Mouse (Mus musculus): Measurements from ENCODE around the gene Fam20b. TPM values are rescaled to one million over a fixed set of nuclear protein-coding genes. Genes with fewer than 3 reads are reported as not detected.

The Fam20b gene
- polyA plus RNA-seq, 1 experiment from 2014 or later: 19.9 TPM

GRCm38 (mm10) chr1:156749136-156749535 lies 30.2 kb upstream of the Fam20b start:
- H3K27me3 ChIP-seq (ENCODE audit: insufficient read depth, poor library complexity, severe bottlenecking): no peaks in the 10 kb centered on the region
- no peak overlapping the region for H3K27ac ChIP-seq
- peaks cover 68% of the 10 kb centered on the region for H3K4me1 ChIP-seq (replicated peaks)
- H3K9me3 ChIP-seq: no peaks in the 10 kb centered on the region
- H3K4me3 ChIP-seq: no peak overlapping the region
- no peaks in the 10 kb centered on the region for H3K36me3 ChIP-seq
- no peak for DNase-seq (ENCODE audit: low spot score)

DNA sequence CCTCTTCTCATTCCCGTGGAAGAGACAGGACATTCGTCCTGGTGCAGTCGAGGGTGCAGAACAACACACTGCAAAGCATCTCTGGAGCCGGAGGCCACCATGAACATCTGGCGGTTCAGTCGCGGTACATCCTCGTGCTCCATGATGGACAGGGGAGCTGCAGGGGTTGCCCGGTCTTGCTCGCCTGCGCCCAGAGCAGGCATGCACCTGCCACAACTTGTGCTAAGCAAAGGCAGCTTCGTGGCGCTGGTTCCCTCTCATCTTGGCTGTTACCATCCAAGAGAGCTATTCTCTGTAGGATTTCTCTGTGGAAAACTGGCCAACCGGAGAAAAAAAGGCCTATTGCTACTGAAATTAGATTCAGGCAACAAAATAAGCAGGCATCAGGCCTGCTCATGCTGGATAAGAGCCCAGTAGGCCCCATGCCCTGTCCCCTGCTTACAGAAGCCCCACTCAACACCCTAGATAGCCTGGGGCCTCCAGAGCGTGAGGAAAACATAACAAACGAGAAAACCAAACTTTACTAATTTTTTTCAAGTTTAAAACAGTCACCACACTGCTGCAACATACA lies 29.6 kb upstream of the Fam20b start:
- DNase-seq (ENCODE audit: low spot score): no peak
- Histone ChIP-seq H3K4me1 (replicated peaks) (peaks cover 62% of the 10 kb centered on the region), H3K27me3 (ENCODE audit: insufficient read depth, poor library complexity, severe bottlenecking) (no peaks in the 10 kb centered on the region), H3K36me3 (no peaks in the 10 kb centered on the region), H3K4me3 (no peak overlapping the region), H3K27ac (peak overlapping the region; percentile 69), H3K9me3 (no peaks in the 10 kb centered on the region)
- WGBS: 80% methylated on average over 16 of the region's 16 CpGs

- H3K27me3 ChIP-seq (ENCODE audit: insufficient read depth, poor library complexity, severe bottlenecking): no peaks in the 10 kb centered on the region
- H3K4me3 ChIP-seq: no peak overlapping the region
- H3K36me3 ChIP-seq: no peaks in the 10 kb centered on the region
- peak overlapping the region; percentile 56 for H3K27ac ChIP-seq
- H3K9me3 ChIP-seq: no peaks in the 10 kb centered on the region
- DNase-seq (ENCODE audit: low spot score): no peak
- peaks cover 30% of the 10 kb centered on the region for H3K4me1 ChIP-seq (replicated peaks)
- WGBS: 84% methylated on average over 7 of the region's 7 CpGs
Measured at GRCm38 (mm10) chr1:156745188-156745810, 26.4 kb upstream of the Fam20b start.

GRCm38 (mm10) chr1:156741482-156742411 lies 22.9 kb upstream of the Fam20b start:
- WGBS: 67% methylated on average over 11 of the region's 11 CpGs

GRCm38 (mm10) chr1:156735788-156736187 lies 16.9 kb upstream of the Fam20b start:
- no peaks in the 10 kb centered on the region for H3K27me3 ChIP-seq (ENCODE audit: insufficient read depth, poor library complexity, severe bottlenecking)
- H3K4me1 ChIP-seq (replicated peaks): no peaks in the 10 kb centered on the region
- WGBS: 78% methylated on average over 2 of the region's 2 CpGs
- H3K27ac ChIP-seq: no peak overlapping the region
- DNase-seq (ENCODE audit: low spot score): no peak
- H3K9me3 ChIP-seq: no peaks in the 10 kb centered on the region
- H3K4me3 ChIP-seq: no peak overlapping the region
- no peaks in the 10 kb centered on the region for H3K36me3 ChIP-seq

More at GRCm38 (mm10) chr1:156741482-156742411, 22.9 kb upstream of the Fam20b start:
- Histone ChIP-seq H3K4me3 (no peak overlapping the region), H3K27ac (no peak overlapping the region), H3K4me1 (replicated peaks) (peaks cover 11% of the 10 kb centered on the region), H3K36me3 (no peaks in the 10 kb centered on the region), H3K9me3 (no peaks in the 10 kb centered on the region), H3K27me3 (ENCODE audit: insufficient read depth, poor library complexity, severe bottlenecking) (no peaks in the 10 kb centered on the region)
- DNase-seq (ENCODE audit: low spot score): peak; percentile 73

DNA sequence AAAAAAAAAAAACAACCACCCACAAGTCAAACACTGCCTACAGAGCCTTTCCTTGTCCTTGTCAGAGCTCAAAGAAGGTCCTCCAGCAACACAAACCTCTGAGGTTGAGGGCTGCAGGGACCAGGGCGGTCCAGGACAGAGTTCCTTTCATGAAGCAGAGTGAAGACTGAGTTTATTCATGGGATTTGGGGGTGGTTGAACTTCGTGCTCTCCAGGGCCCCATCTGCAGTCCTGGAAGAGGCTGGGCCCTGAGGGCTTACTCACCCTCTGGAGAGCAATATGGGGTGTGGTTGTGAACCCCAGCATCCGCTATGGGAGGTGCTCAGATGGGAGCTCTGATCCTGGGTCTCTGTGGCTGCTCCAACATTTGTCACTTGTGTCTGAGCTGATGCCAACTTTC lies 15.1 kb upstream of the Fam20b start:
- H3K4me3 ChIP-seq: no peak overlapping the region
- H3K9me3 ChIP-seq: no peaks in the 10 kb centered on the region
- no peak overlapping the region for H3K27ac ChIP-seq
- DNase-seq (ENCODE audit: low spot score): no peak
- H3K4me1 ChIP-seq (replicated peaks): no peaks in the 10 kb centered on the region
- 72% methylated on average over 3 of the region's 3 CpGs for WGBS
- no peaks in the 10 kb centered on the region for H3K27me3 ChIP-seq (ENCODE audit: insufficient read depth, poor library complexity, severe bottlenecking)
- H3K36me3 ChIP-seq: no peaks in the 10 kb centered on the region

- H3K4me3 ChIP-seq: no peak overlapping the region
- no peak overlapping the region for H3K27ac ChIP-seq
- 95% methylated on average over 9 of the region's 9 CpGs for WGBS
- H3K27me3 ChIP-seq (ENCODE audit: insufficient read depth, poor library complexity, severe bottlenecking): no peaks in the 10 kb centered on the region
- H3K9me3 ChIP-seq: no peaks in the 10 kb centered on the region
- no peaks in the 10 kb centered on the region for H3K36me3 ChIP-seq
- DNase-seq (ENCODE audit: low spot score): no peak
- no peaks in the 10 kb centered on the region for H3K4me1 ChIP-seq (replicated peaks)
Measured at GRCm38 (mm10) chr1:156733559-156733958, 14.7 kb upstream of the Fam20b start.

DNA sequence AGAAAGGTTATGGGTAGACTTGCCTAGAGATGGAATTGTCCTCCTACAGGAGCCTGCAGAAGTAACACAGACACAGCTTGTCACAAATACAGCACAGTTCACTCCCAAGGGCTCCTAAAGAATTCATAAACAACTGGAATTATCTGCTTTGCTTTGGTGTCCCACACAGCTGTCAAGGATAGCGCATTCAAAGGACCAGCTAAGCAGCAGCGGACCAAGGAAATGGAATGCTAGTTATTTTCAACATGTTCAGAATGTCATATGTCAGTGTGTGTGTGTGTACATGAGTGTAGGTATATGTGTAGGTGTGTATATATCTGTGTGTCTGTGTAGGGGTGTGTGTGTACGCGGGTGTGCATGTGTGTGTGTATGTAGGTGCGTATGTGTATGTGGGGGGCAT lies 14.1 kb upstream of the Fam20b start:
- Histone ChIP-seq H3K4me3 (no peak overlapping the region), H3K36me3 (no peaks in the 10 kb centered on the region), H3K27me3 (ENCODE audit: insufficient read depth, poor library complexity, severe bottlenecking) (no peaks in the 10 kb centered on the region), H3K4me1 (replicated peaks) (no peaks in the 10 kb centered on the region), H3K9me3 (no peaks in the 10 kb centered on the region), H3K27ac (no peak overlapping the region)
- WGBS: 94% methylated on average over 5 of the region's 5 CpGs
- no peak for DNase-seq (ENCODE audit: low spot score)

- no peak for DNase-seq (ENCODE audit: low spot score)
- H3K4me3 ChIP-seq: no peak overlapping the region
- H3K27ac ChIP-seq: no peak overlapping the region
- no peaks in the 10 kb centered on the region for H3K27me3 ChIP-seq (ENCODE audit: insufficient read depth, poor library complexity, severe bottlenecking)
- no peaks in the 10 kb centered on the region for H3K4me1 ChIP-seq (replicated peaks)
- WGBS: 62% methylated on average over 9 of the region's 9 CpGs
- H3K9me3 ChIP-seq: no peaks in the 10 kb centered on the region
- H3K36me3 ChIP-seq: no peaks in the 10 kb centered on the region
Measured at GRCm38 (mm10) chr1:156730802-156731201, 11.9 kb upstream of the Fam20b start.

DNA sequence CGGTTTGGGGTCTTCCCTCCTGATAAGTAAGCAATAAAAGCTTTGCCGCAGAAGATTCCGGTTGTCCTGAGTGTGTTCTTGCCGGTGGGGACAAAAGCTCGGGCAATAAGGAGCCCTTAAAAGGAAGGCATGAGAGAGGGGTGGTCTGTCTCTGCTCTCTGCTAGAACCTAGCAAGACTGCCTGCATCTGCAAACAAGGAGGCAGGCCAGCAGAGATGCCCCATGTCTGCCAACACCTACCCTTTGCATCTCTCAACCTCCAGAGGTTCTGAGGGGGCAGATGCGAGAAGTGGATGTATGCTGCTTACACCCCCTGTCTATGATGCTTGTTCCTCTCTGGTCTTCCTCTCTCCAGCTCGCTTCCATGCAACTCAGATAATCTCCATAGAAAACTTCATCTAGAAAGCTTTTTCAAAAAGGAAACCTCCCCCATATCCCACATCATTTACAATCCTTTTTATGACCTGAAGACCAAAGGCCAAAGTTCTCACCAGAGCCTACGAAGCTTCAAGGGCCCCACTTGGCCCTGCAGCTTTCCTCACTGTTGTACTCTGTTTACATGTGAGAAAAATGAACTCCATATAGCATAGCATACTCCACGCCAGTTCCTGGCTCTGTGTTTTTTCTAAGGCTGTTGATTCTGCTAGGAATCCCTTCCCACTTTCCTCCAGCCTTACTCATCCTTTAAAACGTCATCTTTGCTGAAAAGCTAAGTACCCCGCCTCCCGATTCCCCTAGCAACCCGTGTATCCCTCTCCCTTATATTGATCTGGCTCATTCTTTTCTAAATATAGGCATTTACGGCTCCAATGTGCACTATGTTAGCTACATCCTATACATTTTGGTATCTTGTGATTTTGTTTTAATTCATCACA lies 8.6 kb upstream of the Fam20b start:
- H3K36me3 ChIP-seq: no peaks in the 10 kb centered on the region
- H3K27me3 ChIP-seq (ENCODE audit: insufficient read depth, poor library complexity, severe bottlenecking): no peaks in the 10 kb centered on the region
- 84% methylated on average over 14 of the region's 14 CpGs for whole genome bisulfite sequencing
- no peak overlapping the region for H3K4me3 ChIP-seq
- no peak overlapping the region for H3K27ac ChIP-seq
- H3K4me1 ChIP-seq (replicated peaks): no peaks in the 10 kb centered on the region
- no peaks in the 10 kb centered on the region for H3K9me3 ChIP-seq
- DNase-seq (ENCODE audit: low spot score): no peak

DNA sequence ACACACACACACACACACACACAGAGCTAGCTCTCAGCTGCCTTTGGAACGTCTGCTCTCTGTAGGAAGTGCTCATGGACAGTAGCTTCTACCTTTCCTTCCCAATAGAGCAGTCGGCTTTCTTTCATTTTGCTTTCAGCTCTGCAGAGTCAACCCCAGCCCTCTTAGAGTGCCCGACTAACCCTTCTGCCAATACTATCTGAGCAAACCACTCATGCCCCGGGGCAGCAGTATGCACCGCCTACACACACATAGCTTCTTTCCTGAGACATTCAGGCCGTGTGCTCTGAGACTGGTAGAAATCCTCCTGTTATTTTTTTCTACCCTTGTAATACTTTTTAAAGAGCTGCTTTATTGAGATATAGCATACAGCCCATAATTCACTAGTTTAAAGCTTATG lies 3.2 kb upstream of the Fam20b start:
- DNase-seq (ENCODE audit: low spot score): no peak
- no peaks in the 10 kb centered on the region for H3K36me3 ChIP-seq
- H3K4me3 ChIP-seq: no peak overlapping the region
- 61% methylated on average over 6 of the region's 6 CpGs for WGBS
- peaks cover 25% of the 10 kb centered on the region for H3K4me1 ChIP-seq (replicated peaks)
- H3K9me3 ChIP-seq: no peaks in the 10 kb centered on the region
- no peak overlapping the region for H3K27ac ChIP-seq
- peaks cover 27% of the 10 kb centered on the region for H3K27me3 ChIP-seq (ENCODE audit: insufficient read depth, poor library complexity, severe bottlenecking)

GRCm38 (mm10) chr1:156720046-156720445 lies 1.2 kb upstream of the Fam20b start:
- Histone ChIP-seq H3K4me1 (replicated peaks) (peaks cover 25% of the 10 kb centered on the region), H3K9me3 (no peaks in the 10 kb centered on the region), H3K36me3 (peaks cover 9% of the 10 kb centered on the region), H3K27me3 (ENCODE audit: insufficient read depth, poor library complexity, severe bottlenecking) (peaks cover 27% of the 10 kb centered on the region), H3K4me3 (peak overlapping the region; percentile 94; the same call in 1 of the 2 replicates), H3K27ac (no peak overlapping the region)
- 51% methylated on average over 4 of the region's 4 CpGs for WGBS
- DNase-seq (ENCODE audit: low spot score): no peak

Measured in hindbrain, embryonic 10.5 days (tissue).